Mouse (Mus musculus) intestine, postnatal 0 days (tissue): ENCODE measurements at regions not wholly inside any gene's neighbourhood (a gene's known extent, or its start where the extent isn't known, plus 50 kb on each side); places are given as distances from the start of the nearest gene placed in this dataset.

Experiments
- ATAC-seq: fragments of 200-750 bp; cut with Nextera tagmentation; 2 replicates; pipeline ENCODE4 v1.8.0; 2017; ENCODE audit warnings: mild to moderate bottlenecking, moderate TSS enrichment, moderate library complexity
- H3K27ac ChIP-seq: fragments of 300-500 bp; sonication (generic); 2 replicates; pipeline ENCODE4 v1.5.1; 2014; ENCODE audit warnings: mild to moderate bottlenecking, low read depth, low read length, moderate library complexity
- H3K27me3 ChIP-seq: fragments of 300-500 bp; sonication (generic); replicated peaks from 2 replicates; pipeline ENCODE4 v1.6.1; 2014; ENCODE audit warnings: low read length, mixed read lengths; ENCODE audit not compliant: control insufficient read depth, insufficient read depth
- H3K36me3 ChIP-seq: fragments of 300-500 bp; sonication (generic); 2 replicates; pipeline ENCODE4 v1.6.1; 2014; ENCODE audit warnings: mild to moderate bottlenecking, moderate library complexity; ENCODE audit not compliant: control insufficient read depth, insufficient read depth
- H3K4me1 ChIP-seq: fragments of 300-500 bp; sonication (generic); replicated peaks from 2 replicates; pipeline ENCODE4 v1.6.1; 2014; ENCODE audit warnings: antibody characterized with exemption, low read length, mixed read lengths; ENCODE audit not compliant: control insufficient read depth, insufficient read depth
- H3K4me2 ChIP-seq: fragments of 300-500 bp; sonication (generic); replicated peaks from 2 replicates; pipeline ENCODE4 v1.6.1; 2014; ENCODE audit warnings: low read depth, mild to moderate bottlenecking, moderate library complexity
- H3K4me3 ChIP-seq: fragments of 300-500 bp; sonication (generic); 2 replicates; pipeline ENCODE4 v1.5.1; 2014; ENCODE audit warnings: low read depth, low read length
- H3K9ac ChIP-seq: fragments of 300-500 bp; sonication (generic); 2 replicates; pipeline ENCODE4 v1.6.1; 2014; ENCODE audit warnings: mild to moderate bottlenecking, low read depth, low read length
- H3K9me3 ChIP-seq: fragments of 300-500 bp; sonication (generic); 2 replicates; pipeline ENCODE4 v1.6.1; 2016; ENCODE audit warnings: mixed run types; ENCODE audit not compliant: control insufficient read depth
- CTCF ChIP-seq: sonication (generic); IDR thresholded peaks from 2 replicates; pipeline ENCODE4 v1.5.1; 2016; ENCODE audit warnings: low read depth, mild to moderate bottlenecking, control low read depth, antibody characterized with exemption, moderate library complexity
- WGBS: fragments of 180-500 bp; shearing (Covaris S2); extraction: QIAGEN DNeasy Blood & Tissue Kit; methylation state at CpG from one replicate; pipeline ENCODE4 v1.1.7; 2014; 5-methylcytosine and 5-hydroxymethylcytosine counted together

GRCm38 (mm10) chr1:73362122-73362521 lies 346.4 kb upstream of the Tnp1 start:
- no peak overlapping the region for H3K4me2 ChIP-seq
- 57% methylated on average over 1 of the region's 1 CpGs for WGBS
- no peak for ATAC-seq
- H3K27ac ChIP-seq = no peak overlapping the region
- no peak overlapping the region for H3K4me3 ChIP-seq
- no peak for TF ChIP-seq CTCF
- no peaks in the 10 kb centered on the region for H3K27me3 ChIP-seq
- H3K9ac ChIP-seq = no peak overlapping the region
- no peaks in the 10 kb centered on the region for H3K9me3 ChIP-seq
- 0 out of 2 replicates have a peak, but pooled peaks cover 15% of the 10 kb centered on the region for H3K4me1 ChIP-seq
- H3K36me3 ChIP-seq = no peaks in the 10 kb centered on the region

GRCm38 (mm10) chr1:73361300-73361699 lies 345.6 kb upstream of the Tnp1 start:
- Histone ChIP-seq H3K27me3 (no peaks in the 10 kb centered on the region), H3K9ac (no peak overlapping the region), H3K36me3 (no peaks in the 10 kb centered on the region), H3K4me2 (no peak overlapping the region), H3K4me3 (no peak overlapping the region), H3K9me3 (no peaks in the 10 kb centered on the region), H3K27ac (no peak overlapping the region), H3K4me1 (0 out of 2 replicates have a peak, but pooled peaks cover 15% of the 10 kb centered on the region)
- no peak for ATAC-seq
- TF ChIP-seq CTCF = no peak
- WGBS = 55% methylated on average over 7 of the region's 7 CpGs

GRCm38 (mm10) chr1:73354447-73354846 lies 338.7 kb upstream of the Tnp1 start:
- TF ChIP-seq CTCF = no peak
- H3K27me3 ChIP-seq = no peaks in the 10 kb centered on the region
- H3K4me3 ChIP-seq = no peak overlapping the region
- H3K9me3 ChIP-seq = no peaks in the 10 kb centered on the region
- no peak overlapping the region for H3K27ac ChIP-seq
- H3K36me3 ChIP-seq = no peaks in the 10 kb centered on the region
- no peaks in the 10 kb centered on the region for H3K4me1 ChIP-seq
- no peak overlapping the region for H3K4me2 ChIP-seq
- WGBS = 80% methylated on average over 1 of the region's 1 CpGs
- no peak overlapping the region for H3K9ac ChIP-seq
- ATAC-seq = no peak

GRCm38 (mm10) chr1:73348476-73348875 lies 332.8 kb upstream of the Tnp1 start:
- WGBS = 69% methylated on average over 6 of the region's 6 CpGs
- Histone ChIP-seq H3K4me1 (no peaks in the 10 kb centered on the region), H3K9ac (no peak overlapping the region), H3K27ac (no peak overlapping the region), H3K27me3 (no peaks in the 10 kb centered on the region), H3K4me3 (no peak overlapping the region), H3K9me3 (no peaks in the 10 kb centered on the region), H3K36me3 (no peaks in the 10 kb centered on the region), H3K4me2 (no peak overlapping the region)
- ATAC-seq = no peak
- no peak for TF ChIP-seq CTCF

GRCm38 (mm10) chr1:73344587-73344986 lies 328.9 kb upstream of the Tnp1 start:
- no peak overlapping the region for H3K4me3 ChIP-seq
- no peak for ATAC-seq
- no peaks in the 10 kb centered on the region for H3K4me1 ChIP-seq
- no peak for TF ChIP-seq CTCF
- no peak overlapping the region for H3K27ac ChIP-seq
- 55% methylated on average over 1 of the region's 1 CpGs for WGBS
- H3K4me2 ChIP-seq = no peak overlapping the region
- H3K9ac ChIP-seq = no peak overlapping the region
- no peaks in the 10 kb centered on the region for H3K27me3 ChIP-seq
- no peaks in the 10 kb centered on the region for H3K9me3 ChIP-seq
- no peaks in the 10 kb centered on the region for H3K36me3 ChIP-seq

GRCm38 (mm10) chr1:73341911-73342310 lies 326.2 kb upstream of the Tnp1 start:
- H3K9ac ChIP-seq = no peak overlapping the region
- no peak for TF ChIP-seq CTCF
- no peaks in the 10 kb centered on the region for H3K9me3 ChIP-seq
- ATAC-seq = no peak
- H3K36me3 ChIP-seq = no peaks in the 10 kb centered on the region
- 67% methylated on average over 5 of the region's 5 CpGs for WGBS
- no peaks in the 10 kb centered on the region for H3K27me3 ChIP-seq
- H3K27ac ChIP-seq = no peak overlapping the region
- H3K4me3 ChIP-seq = no peak overlapping the region
- no peaks in the 10 kb centered on the region for H3K4me1 ChIP-seq
- H3K4me2 ChIP-seq = no peak overlapping the region

- Histone ChIP-seq H3K4me1 (no peaks in the 10 kb centered on the region), H3K9ac (no peak overlapping the region), H3K36me3 (no peaks in the 10 kb centered on the region), H3K4me3 (no peak overlapping the region), H3K27me3 (no peaks in the 10 kb centered on the region), H3K9me3 (no peaks in the 10 kb centered on the region), H3K27ac (no peak overlapping the region), H3K4me2 (no peak overlapping the region)
- WGBS = 63% methylated on average over 2 of the region's 2 CpGs
- no peak for TF ChIP-seq CTCF
- no peak for ATAC-seq
These were observed 321.7 kb upstream of the Tnp1 start for GRCm38 (mm10) chr1:73337401-73337800.
